Mouse (Mus musculus) spleen, adult 2 months (tissue): ENCODE results near the gene Plin2.

Experiments used
- CTCF ChIP-seq: fragments of 200-500 bp; IDR thresholded peaks from 2 replicates; pipeline ENCODE4 v1.5.1; 2011; ENCODE audit warnings: mild to moderate bottlenecking, inconsistent platforms; ENCODE audit not compliant: insufficient read depth, insufficient read length, insufficient replicate concordance; ENCODE audit errors: extremely low read depth
- POLR2A ChIP-seq: fragments of 200-500 bp; IDR thresholded peaks from 2 replicates; pipeline ENCODE4 v1.6.1; 2011; ENCODE audit warnings: low read depth, low read length, inconsistent platforms

DNA sequence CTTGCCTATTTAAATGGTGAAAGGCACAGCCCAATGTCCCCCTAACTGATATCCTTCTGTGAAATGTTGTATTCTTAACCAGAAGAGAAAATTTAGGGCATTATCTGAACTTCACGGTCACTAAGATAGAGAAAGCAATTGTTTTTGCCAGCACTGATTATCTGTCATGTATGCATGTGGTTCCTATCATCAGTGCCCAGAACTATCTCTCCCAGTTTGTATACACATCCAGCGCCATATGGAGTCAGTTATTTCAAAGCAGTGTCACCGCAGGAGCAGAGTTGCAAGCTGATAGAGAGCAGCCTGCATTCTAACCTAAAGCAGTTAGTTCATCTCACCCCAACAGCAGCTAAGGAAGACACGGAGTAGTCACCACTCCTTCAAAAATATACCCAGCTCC lies 5.9 kb downstream of the Plin2 start:
- TF ChIP-seq CTCF = no peak
- TF ChIP-seq POLR2A = no peak
